Mouse (Mus musculus): Measurements from ENCODE around the gene Birc7.

DNA sequence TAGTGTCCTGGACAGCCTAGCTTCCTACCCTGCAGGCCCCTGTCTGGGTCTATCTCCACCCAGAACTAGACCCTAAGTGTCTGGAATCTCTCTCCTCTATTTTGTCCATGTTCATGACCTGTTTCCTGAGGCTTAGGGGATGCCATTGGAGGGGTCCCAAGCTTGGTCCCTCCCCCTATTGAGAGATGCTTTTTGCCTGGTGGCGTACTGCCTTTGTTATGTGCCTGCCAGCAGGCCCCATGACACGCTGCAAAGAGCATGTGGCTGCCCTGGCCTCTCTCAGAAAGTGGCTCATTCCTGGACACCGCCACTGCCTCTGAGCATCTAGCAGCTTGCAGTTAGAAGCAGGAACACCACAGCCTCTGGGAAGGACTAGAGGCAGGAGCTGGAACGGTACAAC, at the start of gene Birc7:
- TF ChIP-seq CTCF (IDR thresholded peaks at IDR 0.05 in 2 of 3, conservative IDR thresholded peaks at IDR 0.05 in 1 of 3; ENCODE audit: control insufficient read depth in 1 of 3, insufficient read depth in 1 of 3, low read depth in 2 of 3, low read length in 3 of 3, poor library complexity in 1 of 3, severe bottlenecking in 1 of 3) (no peak), EP300 (IDR thresholded peaks at IDR 0.05; ENCODE audit: low read depth in 1 of 2, low read length in 2 of 2) (no peak), POLR2A (IDR thresholded peaks at IDR 0.05; ENCODE audit: control insufficient read depth in 1 of 2, insufficient read depth in 1 of 2, low read depth in 1 of 2, low read length in 2 of 2, poor library complexity in 1 of 2) (no peak), ETS1 (IDR thresholded peaks at IDR 0.05; ENCODE audit: low read depth, low read length) (no peak)
